Mouse (Mus musculus) C2C12 (cell line): ENCODE results near the gene 4933415A04Rik. TPM values are rescaled to one million over a fixed set of nuclear protein-coding genes. Genes with fewer than 3 reads are reported as not detected.

Experiments used
- H3K27me3 ChIP-seq: one replicate; pipeline ENCODE4 v1.6.1; 2011; ENCODE audit not compliant: control insufficient read depth, insufficient read depth, insufficient read length
- H3K36me3 ChIP-seq: one replicate; pipeline ENCODE4 v1.6.1; 2011; ENCODE audit not compliant: control insufficient read depth, insufficient read depth
- H3K4me3 ChIP-seq: one replicate; pipeline ENCODE4 v1.5.1; 2011; ENCODE audit warnings: mild to moderate bottlenecking, control low read depth; ENCODE audit not compliant: poor library complexity, insufficient read depth, severe bottlenecking
- H3K79me2 ChIP-seq: one replicate; pipeline ENCODE4 v1.6.1; 2011; ENCODE audit not compliant: control insufficient read depth, insufficient read depth
- H3K79me3 ChIP-seq: one replicate; pipeline ENCODE4 v1.6.1; 2011; ENCODE audit warnings: low read depth, control low read depth
- H3ac ChIP-seq: one replicate; pipeline ENCODE3; 2011; ENCODE audit warnings: low read depth; ENCODE audit not compliant: control insufficient read depth, insufficient read length
- CEBPB ChIP-seq: IDR thresholded peaks from one replicate; pipeline ENCODE4 v1.6.1; 2011; ENCODE audit warnings: low read depth, mild to moderate bottlenecking, control low read depth, moderate library complexity
- CTCF ChIP-seq: IDR thresholded peaks from one replicate; pipeline ENCODE4 v1.5.1; 2011; ENCODE audit not compliant: control insufficient read depth, insufficient read depth, insufficient read length
- FOSL1 ChIP-seq: IDR thresholded peaks from one replicate; pipeline ENCODE4 v1.8.0; 2011; ENCODE audit warnings: mild to moderate bottlenecking, low read length; ENCODE audit not compliant: poor library complexity, insufficient read depth, severe bottlenecking
- MAX ChIP-seq: IDR thresholded peaks from one replicate; pipeline ENCODE4 v1.6.1; 2011; ENCODE audit warnings: mild to moderate bottlenecking, control low read depth
- MYOD1 ChIP-seq: IDR thresholded peaks from one replicate; pipeline ENCODE4 v1.6.1; 2011; ENCODE audit warnings: low read depth; ENCODE audit not compliant: control insufficient read depth, insufficient read length
- MYOG ChIP-seq: IDR thresholded peaks from one replicate; pipeline ENCODE4 v1.6.1; 2011; ENCODE audit not compliant: control insufficient read depth, insufficient read length; ENCODE audit errors: extremely low read depth
- USF1 ChIP-seq: IDR thresholded peaks from one replicate; pipeline ENCODE4 v1.6.1; 2011; ENCODE audit warnings: low read depth, mild to moderate bottlenecking, control low read depth, moderate library complexity
- polyA plus RNA-seq: library from polyadenylated mRNA; unstranded; fragments of >200 nt; fragmentation: generic; extraction: Trizol; gene quantifications from one replicate; pipeline ENCODE4 v1.2.1, GENCODE M21; 2012; ENCODE audit warnings: missing spikeins

Gene 4933415A04Rik
- polyA plus RNA-seq, 1 experiment = 0.04 TPM

GRCm38 (mm10) chr11:43552675-43553074, 34.2 kb upstream of the 4933415A04Rik start:
- Histone ChIP-seq H3K27me3 (no peaks in the 10 kb centered on the region), H3K4me3 (no peak overlapping the region), H3K79me2 (no peaks in the 10 kb centered on the region), H3ac (no peak overlapping the region), H3K79me3 (no peaks in the 10 kb centered on the region), H3K36me3 (no peaks in the 10 kb centered on the region)
- no peak for TF ChIP-seq CTCF
- TF ChIP-seq MYOD1 = no peak
- TF ChIP-seq MAX = no peak
- TF ChIP-seq FOSL1 = no peak
- no peak for TF ChIP-seq USF1
- no peak for TF ChIP-seq CEBPB

- TF ChIP-seq MYOG = no peak
- no peak for TF ChIP-seq MAX
- TF ChIP-seq MYOD1 = no peak
- no peaks in the 10 kb centered on the region for H3K27me3 ChIP-seq
- H3K79me2 ChIP-seq = no peaks in the 10 kb centered on the region
- no peak overlapping the region for H3ac ChIP-seq
- no peaks in the 10 kb centered on the region for H3K79me3 ChIP-seq
- H3K36me3 ChIP-seq = no peaks in the 10 kb centered on the region
- H3K4me3 ChIP-seq = no peak overlapping the region
Measured at GRCm38 (mm10) chr11:43556538-43556937, 30.3 kb upstream of the 4933415A04Rik start.

GRCm38 (mm10) chr11:43559515-43560292, 27.1 kb upstream of the 4933415A04Rik start:
- no peaks in the 10 kb centered on the region for H3K36me3 ChIP-seq
- no peak for TF ChIP-seq CEBPB
- TF ChIP-seq MYOD1 = no peak
- TF ChIP-seq USF1 = no peak
- no peak for TF ChIP-seq MYOG
- no peak for TF ChIP-seq CTCF
- TF ChIP-seq MAX = no peak
- no peak for TF ChIP-seq FOSL1

GRCm38 (mm10) chr11:43563654-43564244, 23.1 kb upstream of the 4933415A04Rik start:
- Histone ChIP-seq H3K4me3 (no peak overlapping the region), H3K79me2 (no peaks in the 10 kb centered on the region), H3K36me3 (no peaks in the 10 kb centered on the region), H3ac (no peak overlapping the region), H3K27me3 (no peaks in the 10 kb centered on the region), H3K79me3 (no peaks in the 10 kb centered on the region)
- TF ChIP-seq CEBPB = no peak
- no peak for TF ChIP-seq MYOD1
- no peak for TF ChIP-seq FOSL1
- TF ChIP-seq USF1 = no peak
- no peak for TF ChIP-seq MAX
- TF ChIP-seq MYOG = no peak
- TF ChIP-seq CTCF = no peak

More at GRCm38 (mm10) chr11:43559515-43560292, 27.1 kb upstream of the 4933415A04Rik start:
- Histone ChIP-seq H3K79me2 (no peaks in the 10 kb centered on the region), H3K4me3 (no peak overlapping the region), H3K27me3 (no peaks in the 10 kb centered on the region), H3K79me3 (no peaks in the 10 kb centered on the region), H3ac (no peak overlapping the region)

GRCm38 (mm10) chr11:43565414-43565813, 21.4 kb upstream of the 4933415A04Rik start:
- H3K79me3 ChIP-seq = no peaks in the 10 kb centered on the region
- H3ac ChIP-seq = no peak overlapping the region
- no peaks in the 10 kb centered on the region for H3K36me3 ChIP-seq
- TF ChIP-seq MYOD1 (no peak), CEBPB (no peak), FOSL1 (no peak), MAX (no peak), USF1 (no peak)
- H3K27me3 ChIP-seq = no peaks in the 10 kb centered on the region
- no peak overlapping the region for H3K4me3 ChIP-seq
- H3K79me2 ChIP-seq = no peaks in the 10 kb centered on the region

GRCm38 (mm10) chr11:43565852-43566251, 21.0 kb upstream of the 4933415A04Rik start:
- Histone ChIP-seq H3K79me2 (no peaks in the 10 kb centered on the region), H3K4me3 (no peak overlapping the region), H3K27me3 (no peaks in the 10 kb centered on the region), H3K79me3 (no peaks in the 10 kb centered on the region), H3K36me3 (no peaks in the 10 kb centered on the region), H3ac (no peak overlapping the region)
- TF ChIP-seq MYOD1 = no peak
- TF ChIP-seq MYOG = no peak
- TF ChIP-seq MAX = no peak
- TF ChIP-seq FOSL1 = no peak
- no peak for TF ChIP-seq USF1
- TF ChIP-seq CTCF = no peak
- no peak for TF ChIP-seq CEBPB
